Mouse (Mus musculus) midbrain, embryonic 10.5 days (tissue): ENCODE data around the gene Fbln2. TPM values are rescaled to one million over a fixed set of nuclear protein-coding genes. Genes with fewer than 3 reads are reported as not detected.

Experiments
- DNase-seq: peaks from one replicate; pipeline ENCODE4 v3.0.0-alpha.2; 2017; ENCODE audit warnings: low spot score
- H3K27ac ChIP-seq: fragments of 300-500 bp; sonication (generic); replicated peaks from 2 replicates; pipeline ENCODE4 v1.5.1; 2016; ENCODE audit warnings: mild to moderate bottlenecking
- H3K27me3 ChIP-seq: fragments of 300-500 bp; sonication (generic); 2 replicates; pipeline ENCODE4 v1.6.1; 2016; ENCODE audit warnings: low read depth, mild to moderate bottlenecking; ENCODE audit not compliant: poor library complexity, severe bottlenecking
- H3K36me3 ChIP-seq: fragments of 300-500 bp; sonication (generic); 2 replicates; pipeline ENCODE4 v1.6.1; 2016; ENCODE audit warnings: mild to moderate bottlenecking, moderate library complexity
- H3K4me1 ChIP-seq: fragments of 300-500 bp; sonication (generic); 2 replicates; pipeline ENCODE4 v1.6.1; 2016
- H3K4me3 ChIP-seq: fragments of 300-500 bp; sonication (generic); 2 replicates; pipeline ENCODE4 v1.5.1; 2016; ENCODE audit warnings: mild to moderate bottlenecking, moderate library complexity
- H3K9me3 ChIP-seq: fragments of 300-500 bp; sonication (generic); replicated peaks from 2 replicates; pipeline ENCODE4 v1.6.1; 2016; ENCODE audit warnings: mild to moderate bottlenecking
- WGBS: fragments of 180-500 bp; shearing (Covaris S2); methylation state at CpG from one replicate; pipeline ENCODE4 v1.1.7; 2016; 5-methylcytosine and 5-hydroxymethylcytosine counted together
- polyA plus RNA-seq: library from polyadenylated mRNA; unstranded; fragments of >200 nt; fragmentation: Nextera tagmentation; extraction: Ambion mirVana; gene quantifications from 2 replicates; pipeline ENCODE4 v1.2.1, GENCODE M21; 2016

The Fbln2 gene
- polyA plus RNA-seq, 1 experiment from 2014 or later: 24.2 TPM

DNA sequence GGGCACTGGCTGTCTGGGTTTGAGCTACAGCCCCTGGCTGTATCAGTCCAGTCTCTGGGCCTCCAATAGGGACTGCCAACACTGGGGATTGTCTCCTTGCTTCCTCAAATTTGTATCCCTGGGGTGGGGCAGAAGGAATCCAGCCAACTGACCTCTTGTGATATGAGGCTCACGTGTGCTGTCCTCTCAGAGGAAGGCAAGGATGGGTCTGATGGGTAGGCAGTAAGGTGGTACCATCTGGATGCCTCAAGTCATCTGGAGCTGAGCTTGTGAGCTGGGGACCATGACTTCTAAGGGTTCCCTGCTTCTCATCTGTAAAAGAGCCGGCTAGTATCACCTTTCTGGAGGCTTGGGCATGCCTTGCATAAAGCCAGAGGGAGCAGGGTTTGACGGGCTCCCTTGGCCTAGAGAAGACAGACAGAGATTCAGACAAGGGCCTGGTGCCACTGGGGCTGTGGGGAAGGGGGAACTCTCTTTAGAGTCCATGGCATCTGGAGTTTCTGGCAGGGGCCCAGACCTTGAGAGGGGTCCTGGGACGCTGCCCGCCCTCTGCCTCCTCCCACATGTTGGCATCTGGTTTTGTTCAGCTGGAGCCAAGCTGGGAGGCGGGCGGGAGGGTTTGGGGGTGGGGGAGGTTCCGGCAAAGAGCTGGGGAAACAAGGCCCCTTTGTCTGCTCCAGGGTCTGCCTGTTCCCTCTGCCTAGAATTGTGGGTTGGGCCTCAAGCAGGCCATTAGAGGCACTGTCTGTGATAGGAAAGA lies 11.6 kb upstream of the Fbln2 start:
- Histone ChIP-seq H3K36me3 (no peaks in the 10 kb centered on the region), H3K27me3 (peaks cover 12% of the 10 kb centered on the region), H3K4me1 (peaks cover 25% of the 10 kb centered on the region), H3K9me3 (no peaks in the 10 kb centered on the region), H3K4me3 (no peak overlapping the region), H3K27ac (peak overlapping the region; percentile 61)
- 38% methylated on average over 8 of the region's 8 CpGs for WGBS
- peak; percentile 38 for DNase-seq

GRCm38 (mm10) chr6:91201881-91202341 lies 10.3 kb upstream of the Fbln2 start:
- DNase-seq: no peak
- H3K4me3 ChIP-seq: no peak overlapping the region
- H3K36me3 ChIP-seq: no peaks in the 10 kb centered on the region
- peak overlapping the region; percentile 61; the same call in 1 of the 2 replicates for H3K27ac ChIP-seq
- no peaks in the 10 kb centered on the region for H3K9me3 ChIP-seq
- H3K27me3 ChIP-seq: peaks cover 12% of the 10 kb centered on the region
- peaks cover 19% of the 10 kb centered on the region for H3K4me1 ChIP-seq
- 88% methylated on average over 8 of the region's 8 CpGs for WGBS

GRCm38 (mm10) chr6:91202571-91202970 lies 9.7 kb upstream of the Fbln2 start:
- Histone ChIP-seq H3K9me3 (no peaks in the 10 kb centered on the region), H3K27me3 (peaks cover 12% of the 10 kb centered on the region), H3K4me3 (no peak overlapping the region), H3K36me3 (no peaks in the 10 kb centered on the region), H3K27ac (no peak overlapping the region), H3K4me1 (peaks cover 19% of the 10 kb centered on the region)
- DNase-seq: no peak
- 89% methylated on average over 4 of the region's 4 CpGs for WGBS

GRCm38 (mm10) chr6:91205346-91205745 lies 6.9 kb upstream of the Fbln2 start:
- no peak overlapping the region for H3K4me3 ChIP-seq
- H3K27me3 ChIP-seq: peaks cover 17% of the 10 kb centered on the region
- no peak for DNase-seq
- peaks cover 29% of the 10 kb centered on the region for H3K4me1 ChIP-seq
- H3K9me3 ChIP-seq: no peaks in the 10 kb centered on the region
- H3K27ac ChIP-seq: no peak overlapping the region
- 75% methylated on average over 3 of the region's 3 CpGs for WGBS
- no peaks in the 10 kb centered on the region for H3K36me3 ChIP-seq

- 76% methylated on average over 5 of the region's 5 CpGs for WGBS
- Histone ChIP-seq H3K36me3 (no peaks in the 10 kb centered on the region), H3K4me3 (no peak overlapping the region), H3K27ac (no peak overlapping the region), H3K27me3 (peaks cover 21% of the 10 kb centered on the region), H3K9me3 (no peaks in the 10 kb centered on the region), H3K4me1 (peaks cover 29% of the 10 kb centered on the region)
- no peak for DNase-seq
Observed at GRCm38 (mm10) chr6:91205791-91206190, 6.5 kb upstream of the Fbln2 start.

GRCm38 (mm10) chr6:91207491-91207890 lies 4.8 kb upstream of the Fbln2 start:
- Histone ChIP-seq H3K4me1 (peaks cover 26% of the 10 kb centered on the region), H3K27ac (no peak overlapping the region), H3K27me3 (peaks cover 37% of the 10 kb centered on the region), H3K36me3 (no peaks in the 10 kb centered on the region), H3K4me3 (no peak overlapping the region), H3K9me3 (no peaks in the 10 kb centered on the region)
- DNase-seq: no peak
- 76% methylated on average over 3 of the region's 3 CpGs for WGBS

DNA sequence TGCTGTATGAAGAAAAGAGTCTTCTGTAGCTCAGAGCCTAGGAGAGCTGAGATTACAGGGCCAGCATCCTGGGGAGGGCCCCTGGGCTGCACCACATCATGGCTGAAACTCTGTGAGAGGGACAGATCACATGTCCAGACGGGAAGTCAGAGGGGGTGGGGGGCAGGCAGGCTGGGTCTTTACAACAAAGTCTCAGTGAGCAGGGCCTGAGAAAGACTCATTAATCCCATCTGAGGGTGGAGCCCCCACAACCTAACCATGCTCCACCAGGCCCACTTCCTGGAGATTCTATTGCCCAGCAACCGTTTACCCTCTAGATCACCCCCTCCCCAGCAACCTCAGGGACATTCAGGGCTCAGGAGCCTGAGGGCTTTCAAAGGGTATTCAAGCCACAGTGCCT lies 2.5 kb upstream of the Fbln2 start:
- Histone ChIP-seq H3K27me3 (peaks cover 59% of the 10 kb centered on the region), H3K4me3 (no peak overlapping the region), H3K27ac (peak overlapping the region; percentile 74), H3K4me1 (peaks cover 41% of the 10 kb centered on the region), H3K9me3 (no peaks in the 10 kb centered on the region), H3K36me3 (no peaks in the 10 kb centered on the region)
- peak; percentile 50 for DNase-seq
- WGBS: 5% methylated on average over 2 of the region's 2 CpGs

DNA sequence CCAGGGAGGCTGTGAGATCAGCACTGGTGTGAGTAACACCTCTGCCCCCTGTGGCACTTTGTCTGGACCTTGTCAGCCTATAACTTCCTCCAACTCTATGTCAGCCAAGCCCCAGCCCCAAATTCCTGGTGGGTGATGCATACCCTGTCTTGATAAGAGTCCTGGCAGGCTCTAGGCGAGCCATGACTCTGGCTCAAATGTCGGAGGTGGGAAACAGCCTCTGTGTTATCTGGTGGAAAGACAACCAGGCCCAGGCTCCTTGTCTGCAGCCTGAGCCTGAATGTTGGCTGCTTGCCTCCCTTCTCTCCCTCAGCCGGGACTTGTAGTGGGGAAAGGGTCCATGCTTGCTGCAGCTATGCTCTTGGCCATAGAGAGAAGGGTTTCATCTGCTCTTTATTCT lies 1.4 kb upstream of the Fbln2 start:
- Histone ChIP-seq H3K27ac (0 out of 2 replicates have a peak overlapping the region, but pooled peaks have one; percentile 74), H3K27me3 (peaks cover 69% of the 10 kb centered on the region), H3K9me3 (no peaks in the 10 kb centered on the region), H3K4me3 (no peak overlapping the region), H3K4me1 (peaks cover 44% of the 10 kb centered on the region), H3K36me3 (no peaks in the 10 kb centered on the region)
- WGBS: 75% methylated on average over 3 of the region's 3 CpGs
- no peak for DNase-seq

DNA sequence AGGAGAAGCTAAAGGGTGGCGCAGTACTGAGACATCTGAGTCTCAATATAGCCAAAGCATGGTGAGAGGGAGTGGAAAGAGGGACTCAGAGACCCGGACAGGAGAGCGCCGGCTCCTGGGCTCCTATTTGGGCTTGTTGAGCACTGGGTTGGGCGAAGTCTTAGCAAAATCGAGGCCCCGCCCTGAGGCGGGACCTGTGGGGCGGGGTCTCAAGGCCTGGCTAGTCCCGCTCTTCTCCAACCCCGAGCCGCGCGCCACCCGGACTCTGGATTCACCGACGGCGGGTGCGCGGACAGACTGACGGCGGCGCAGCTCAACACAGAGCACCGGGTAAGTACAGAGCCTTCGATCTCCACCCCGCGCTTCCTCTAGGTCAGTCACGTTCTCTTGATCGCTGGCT lies 316 bp downstream of the Fbln2 start:
- H3K9me3 ChIP-seq: no peaks in the 10 kb centered on the region
- peaks cover 44% of the 10 kb centered on the region for H3K4me1 ChIP-seq
- H3K27ac ChIP-seq: peak overlapping the region; percentile 78
- WGBS: 2% methylated on average over 29 of the region's 29 CpGs
- H3K4me3 ChIP-seq: peak overlapping the region; percentile 54
- DNase-seq: peak; percentile 79
- H3K36me3 ChIP-seq: no peaks in the 10 kb centered on the region
- peaks cover 66% of the 10 kb centered on the region for H3K27me3 ChIP-seq

GRCm38 (mm10) chr6:91213287-91214218 lies 1.3 kb downstream of the Fbln2 start:
- peaks cover 53% of the 10 kb centered on the region for H3K4me1 ChIP-seq
- H3K27ac ChIP-seq: peak overlapping the region; percentile 78; the same call in 1 of the 2 replicates
- 68% methylated on average over 21 of the region's 21 CpGs for WGBS
- H3K4me3 ChIP-seq: peak overlapping the region; percentile 54
- no peaks in the 10 kb centered on the region for H3K9me3 ChIP-seq
- H3K36me3 ChIP-seq: no peaks in the 10 kb centered on the region
- peaks cover 64% of the 10 kb centered on the region for H3K27me3 ChIP-seq
- DNase-seq: no peak

DNA sequence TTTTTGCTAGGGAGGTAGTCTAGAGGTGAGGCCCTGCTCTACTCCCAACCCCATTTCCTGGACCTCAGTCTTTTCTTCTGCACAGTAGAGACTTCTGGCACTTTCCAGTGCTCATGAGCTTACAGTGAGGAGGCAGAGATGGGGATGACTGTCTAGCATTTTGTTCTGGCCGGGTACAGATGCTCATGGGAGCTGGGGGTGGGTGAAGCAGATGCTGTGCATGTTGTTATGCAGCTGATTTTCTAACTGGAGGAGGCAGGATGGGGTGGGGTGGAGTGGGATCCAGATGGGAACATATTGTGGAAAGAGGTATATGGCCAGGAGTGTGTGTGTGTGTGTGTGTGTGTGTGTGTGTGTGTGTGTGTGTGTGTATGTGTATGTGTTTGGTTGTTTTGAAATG lies 3.2 kb downstream of the Fbln2 start:
- WGBS: 76% methylated on average over 1 of the region's 1 CpGs
- Histone ChIP-seq H3K4me3 (no peak overlapping the region), H3K27me3 (peaks cover 51% of the 10 kb centered on the region), H3K27ac (no peak overlapping the region), H3K4me1 (peaks cover 39% of the 10 kb centered on the region), H3K36me3 (no peaks in the 10 kb centered on the region), H3K9me3 (no peaks in the 10 kb centered on the region)
- no peak for DNase-seq

- DNase-seq: no peak
- no peak overlapping the region for H3K27ac ChIP-seq
- 69% methylated on average over 9 of the region's 9 CpGs for WGBS
- H3K9me3 ChIP-seq: no peaks in the 10 kb centered on the region
- H3K36me3 ChIP-seq: no peaks in the 10 kb centered on the region
- H3K4me1 ChIP-seq: peaks cover 22% of the 10 kb centered on the region
- H3K4me3 ChIP-seq: no peak overlapping the region
- peaks cover 22% of the 10 kb centered on the region for H3K27me3 ChIP-seq
Observed at GRCm38 (mm10) chr6:91218445-91218844, 6.2 kb downstream of the Fbln2 start.

- DNase-seq: no peak
- Histone ChIP-seq H3K27me3 (peaks cover 18% of the 10 kb centered on the region), H3K9me3 (no peaks in the 10 kb centered on the region), H3K4me3 (no peak overlapping the region), H3K4me1 (peaks cover 18% of the 10 kb centered on the region), H3K36me3 (no peaks in the 10 kb centered on the region), H3K27ac (no peak overlapping the region)
- 80% methylated on average over 3 of the region's 3 CpGs for WGBS
Observed at GRCm38 (mm10) chr6:91218871-91219270, 6.6 kb downstream of the Fbln2 start.
